Mouse (Mus musculus) kidney, embryonic 15.5 days (tissue): ENCODE results near the gene Prss23. TPM values are rescaled to one million over a fixed set of nuclear protein-coding genes. Genes with fewer than 3 reads are reported as not detected.
A peak's percentile ranks its signal among the peaks of the same experiment; 100 is the strongest.

Experiments used
- ATAC-seq: fragments of 200-750 bp; cut with Nextera tagmentation; replicated peaks from 2 replicates; pipeline ENCODE4 v1.8.0; 2017; ENCODE audit warnings: moderate TSS enrichment; ENCODE audit not compliant: low FRiP score
- H3K27ac ChIP-seq: fragments of 300-500 bp; sonication (generic); 2 replicates; pipeline ENCODE4 v1.5.1; 2015; ENCODE audit warnings: mild to moderate bottlenecking, inconsistent platforms
- H3K27me3 ChIP-seq: fragments of 300-500 bp; sonication (generic); 2 replicates; pipeline ENCODE4 v1.6.1; 2015; ENCODE audit warnings: inconsistent platforms
- H3K36me3 ChIP-seq: fragments of 300-500 bp; sonication (generic); 2 replicates; pipeline ENCODE4 v1.6.1; 2015; ENCODE audit warnings: inconsistent platforms
- H3K4me1 ChIP-seq: fragments of 300-500 bp; sonication (generic); 2 replicates; pipeline ENCODE4 v1.6.1; 2015; ENCODE audit warnings: inconsistent platforms
- H3K4me2 ChIP-seq: fragments of 300-500 bp; sonication (generic); 2 replicates; pipeline ENCODE4 v1.6.1; 2015; ENCODE audit warnings: moderate library complexity, mild to moderate bottlenecking, inconsistent platforms
- H3K4me3 ChIP-seq: fragments of 300-500 bp; sonication (generic); replicated peaks from 2 replicates; pipeline ENCODE4 v1.5.1; 2015; ENCODE audit warnings: mild to moderate bottlenecking, inconsistent platforms
- H3K9ac ChIP-seq: fragments of 300-500 bp; sonication (generic); 2 replicates; pipeline ENCODE4 v1.6.1; 2015; ENCODE audit warnings: mild to moderate bottlenecking, inconsistent platforms
- H3K9me3 ChIP-seq: fragments of 300-500 bp; sonication (generic); replicated peaks from 2 replicates; pipeline ENCODE4 v1.6.1; 2016; ENCODE audit warnings: inconsistent platforms
- WGBS: fragments of 180-500 bp; shearing (Covaris S2); methylation state at CpG from one replicate; pipeline ENCODE4 v1.1.7; 2015; ENCODE audit warnings: mixed read lengths; 5-methylcytosine and 5-hydroxymethylcytosine counted together
- polyA plus RNA-seq: library from polyadenylated mRNA; unstranded; fragments of >200 nt; fragmentation: Nextera tagmentation; extraction: Ambion mirVana; gene quantifications from 2 replicates; pipeline ENCODE4 v1.2.1, GENCODE M21; 2015

Prss23 gene
- polyA plus RNA-seq, 1 experiment from 2014 or later: 90.8 TPM

GRCm38 (mm10) chr7:89554068-89554467, 27.1 kb upstream of the Prss23 start:
- H3K27ac ChIP-seq: peak overlapping the region; percentile 6
- no peaks in the 10 kb centered on the region for H3K9me3 ChIP-seq
- no peak overlapping the region for H3K4me3 ChIP-seq
- ATAC-seq: peak; percentile 86
- no peaks in the 10 kb centered on the region for H3K27me3 ChIP-seq
- H3K4me2 ChIP-seq: no peak overlapping the region
- no peak overlapping the region for H3K9ac ChIP-seq
- WGBS: 29% methylated on average over 1 of the region's 1 CpGs
- no peaks in the 10 kb centered on the region for H3K36me3 ChIP-seq
- peaks cover 3% of the 10 kb centered on the region; the same call in 1 of the 2 replicates for H3K4me1 ChIP-seq

GRCm38 (mm10) chr7:89540976-89541375, 14.0 kb upstream of the Prss23 start:
- H3K27me3 ChIP-seq: no peaks in the 10 kb centered on the region
- no peak overlapping the region for H3K4me3 ChIP-seq
- no peak for ATAC-seq
- no peaks in the 10 kb centered on the region for H3K36me3 ChIP-seq
- H3K27ac ChIP-seq: no peak overlapping the region
- H3K4me2 ChIP-seq: no peak overlapping the region
- H3K9ac ChIP-seq: no peak overlapping the region
- no peaks in the 10 kb centered on the region for H3K9me3 ChIP-seq
- H3K4me1 ChIP-seq: no peaks in the 10 kb centered on the region
- WGBS: 92% methylated on average over 2 of the region's 2 CpGs

GRCm38 (mm10) chr7:89539391-89539790, 12.4 kb upstream of the Prss23 start:
- Histone ChIP-seq H3K4me3 (no peak overlapping the region), H3K9me3 (no peaks in the 10 kb centered on the region), H3K36me3 (no peaks in the 10 kb centered on the region), H3K27ac (no peak overlapping the region), H3K4me2 (no peak overlapping the region), H3K9ac (no peak overlapping the region), H3K27me3 (no peaks in the 10 kb centered on the region), H3K4me1 (no peaks in the 10 kb centered on the region)
- ATAC-seq: no peak
- WGBS: 39% methylated on average over 6 of the region's 6 CpGs

GRCm38 (mm10) chr7:89527430-89527856, 456 bp upstream of the Prss23 start:
- no peaks in the 10 kb centered on the region for H3K4me1 ChIP-seq
- no peaks in the 10 kb centered on the region for H3K36me3 ChIP-seq
- H3K4me2 ChIP-seq: no peak overlapping the region
- ATAC-seq: no peak
- no peak overlapping the region for H3K4me3 ChIP-seq
- H3K9ac ChIP-seq: no peak overlapping the region
- 89% methylated on average over 4 of the region's 4 CpGs for WGBS
- H3K27me3 ChIP-seq: no peaks in the 10 kb centered on the region
- H3K9me3 ChIP-seq: no peaks in the 10 kb centered on the region
- no peak overlapping the region for H3K27ac ChIP-seq

- Histone ChIP-seq H3K27ac (no peak overlapping the region), H3K4me1 (no peaks in the 10 kb centered on the region), H3K4me2 (no peak overlapping the region), H3K27me3 (peaks cover 4% of the 10 kb centered on the region; the same call in 1 of the 2 replicates), H3K9ac (no peak overlapping the region), H3K36me3 (no peaks in the 10 kb centered on the region), H3K4me3 (no peak overlapping the region), H3K9me3 (no peaks in the 10 kb centered on the region)
- 94% methylated on average over 4 of the region's 4 CpGs for WGBS
- ATAC-seq: no peak
Measured at GRCm38 (mm10) chr7:89523816-89524215, 3.2 kb downstream of the Prss23 start.

GRCm38 (mm10) chr7:89522170-89522569, 4.8 kb downstream of the Prss23 start:
- no peak overlapping the region for H3K27ac ChIP-seq
- no peak for ATAC-seq
- no peak overlapping the region for H3K9ac ChIP-seq
- H3K27me3 ChIP-seq: peaks cover 4% of the 10 kb centered on the region; the same call in 1 of the 2 replicates
- H3K36me3 ChIP-seq: no peaks in the 10 kb centered on the region
- peaks cover 7% of the 10 kb centered on the region; the same call in 1 of the 2 replicates for H3K4me1 ChIP-seq
- no peak overlapping the region for H3K4me3 ChIP-seq
- WGBS: 71% methylated on average over 10 of the region's 10 CpGs
- H3K9me3 ChIP-seq: no peaks in the 10 kb centered on the region
- no peak overlapping the region for H3K4me2 ChIP-seq

- peak; percentile 94 for ATAC-seq
- peak overlapping the region; percentile 96 for H3K4me2 ChIP-seq
- no peaks in the 10 kb centered on the region for H3K9me3 ChIP-seq
- peak overlapping the region; percentile 77 for H3K9ac ChIP-seq
- H3K4me1 ChIP-seq: peaks cover 18% of the 10 kb centered on the region; the same call in 1 of the 2 replicates
- peak overlapping the region; percentile 92 for H3K27ac ChIP-seq
- H3K27me3 ChIP-seq: peaks cover 8% of the 10 kb centered on the region; the same call in 1 of the 2 replicates
- peak overlapping the region; percentile 83 for H3K4me3 ChIP-seq
- no peaks in the 10 kb centered on the region for H3K36me3 ChIP-seq
- WGBS: under 1% methylated on average over 54 of the region's 61 CpGs
Measured at GRCm38 (mm10) chr7:89517460-89518390, 9.3 kb downstream of the Prss23 start.

- no peaks in the 10 kb centered on the region for H3K9me3 ChIP-seq
Measured at GRCm38 (mm10) chr7:89516551-89517459, 10.2 kb downstream of the Prss23 start.

GRCm38 (mm10) chr7:89511921-89512514, 15.0 kb downstream of the Prss23 start:
- peaks cover 16% of the 10 kb centered on the region for H3K36me3 ChIP-seq
- H3K4me3 ChIP-seq: no peak overlapping the region
- H3K9me3 ChIP-seq: no peaks in the 10 kb centered on the region
- no peak overlapping the region for H3K4me2 ChIP-seq
- no peak overlapping the region for H3K9ac ChIP-seq
- ATAC-seq: no peak
- no peak overlapping the region for H3K27ac ChIP-seq
- 0 out of 2 replicates have a peak, but pooled peaks cover 4% of the 10 kb centered on the region for H3K27me3 ChIP-seq
- WGBS: 78% methylated on average over 4 of the region's 4 CpGs
- peaks cover 10% of the 10 kb centered on the region; the same call in 1 of the 2 replicates for H3K4me1 ChIP-seq

More at GRCm38 (mm10) chr7:89516551-89517459, 10.2 kb downstream of the Prss23 start:
- Histone ChIP-seq H3K4me1 (peaks cover 18% of the 10 kb centered on the region; the same call in 1 of the 2 replicates), H3K27me3 (0 out of 2 replicates have a peak, but pooled peaks cover 4% of the 10 kb centered on the region), H3K9ac (peak overlapping the region; percentile 77), H3K36me3 (no peaks in the 10 kb centered on the region), H3K27ac (peak overlapping the region; percentile 92), H3K4me2 (peak overlapping the region; percentile 96), H3K4me3 (peak overlapping the region; percentile 83)
- 6% methylated on average over 32 of the region's 32 CpGs for WGBS
- peak; percentile 76 for ATAC-seq

GRCm38 (mm10) chr7:89508672-89509071, 18.3 kb downstream of the Prss23 start:
- H3K4me3 ChIP-seq: no peak overlapping the region
- H3K9me3 ChIP-seq: no peaks in the 10 kb centered on the region
- H3K36me3 ChIP-seq: peaks cover 22% of the 10 kb centered on the region
- WGBS: 77% methylated on average over 4 of the region's 4 CpGs
- no peaks in the 10 kb centered on the region for H3K27me3 ChIP-seq
- no peak overlapping the region for H3K4me2 ChIP-seq
- H3K9ac ChIP-seq: no peak overlapping the region
- ATAC-seq: no peak
- no peak overlapping the region for H3K27ac ChIP-seq
- no peaks in the 10 kb centered on the region for H3K4me1 ChIP-seq

GRCm38 (mm10) chr7:89499516-89500307, 27.3 kb downstream of the Prss23 start:
- Histone ChIP-seq H3K4me1 (peaks cover 13% of the 10 kb centered on the region), H3K4me3 (peak overlapping the region; percentile 23), H3K4me2 (peak overlapping the region; percentile 49), H3K36me3 (no peaks in the 10 kb centered on the region), H3K9me3 (no peaks in the 10 kb centered on the region), H3K27ac (no peak overlapping the region; the same call in 1 of the 2 replicates), H3K9ac (no peak overlapping the region), H3K27me3 (peaks cover 8% of the 10 kb centered on the region)
- 22% methylated on average over 17 of the region's 17 CpGs for WGBS
- peak; percentile 72 for ATAC-seq
